Mouse (Mus musculus) liver, embryonic 13.5 days (tissue): ENCODE measurements around the gene Rarg. TPM values are rescaled to one million over a fixed set of nuclear protein-coding genes. Genes with fewer than 3 reads are reported as not detected.

Experiments
- ATAC-seq: fragments of 200-750 bp; cut with Nextera tagmentation; 2 replicates; pipeline ENCODE4 v1.8.0; 2017; ENCODE audit warnings: low read depth, mild to moderate bottlenecking, moderate number of reproducible peaks, moderate library complexity
- DNase-seq: peaks from one replicate; pipeline ENCODE4 v3.0.0; 2022
- H3K27ac ChIP-seq: fragments of 300-500 bp; sonication (generic); 2 replicates; pipeline ENCODE4 v1.5.1; 2015; ENCODE audit warnings: moderate library complexity, mild to moderate bottlenecking, inconsistent platforms
- H3K27me3 ChIP-seq: fragments of 300-500 bp; sonication (generic); 2 replicates; pipeline ENCODE4 v1.6.1; 2015; ENCODE audit warnings: mild to moderate bottlenecking, inconsistent platforms
- H3K36me3 ChIP-seq: fragments of 300-500 bp; sonication (generic); 2 replicates; pipeline ENCODE4 v1.6.1; 2015; ENCODE audit warnings: mild to moderate bottlenecking, inconsistent platforms
- H3K4me1 ChIP-seq: fragments of 300-500 bp; sonication (generic); replicated peaks from 2 replicates; pipeline ENCODE4 v1.6.1; 2015; ENCODE audit warnings: inconsistent platforms
- H3K4me2 ChIP-seq: fragments of 300-500 bp; sonication (generic); 2 replicates; pipeline ENCODE4 v1.6.1; 2015; ENCODE audit warnings: inconsistent platforms, mild to moderate bottlenecking, moderate library complexity
- H3K4me3 ChIP-seq: fragments of 300-500 bp; sonication (generic); replicated peaks from 2 replicates; pipeline ENCODE4 v1.5.1; 2015; ENCODE audit warnings: mild to moderate bottlenecking, inconsistent platforms
- H3K9ac ChIP-seq: fragments of 300-500 bp; sonication (generic); 2 replicates; pipeline ENCODE4 v1.6.1; 2015; ENCODE audit warnings: mild to moderate bottlenecking, inconsistent platforms
- H3K9me3 ChIP-seq: fragments of 300-500 bp; sonication (generic); replicated peaks from 2 replicates; pipeline ENCODE4 v1.6.1; 2016; ENCODE audit warnings: inconsistent platforms
- WGBS: fragments of 180-500 bp; shearing (Covaris S2); methylation state at CpG from one replicate; pipeline ENCODE4 v1.1.7; 2015; ENCODE audit not compliant: insufficient replicate concordance; 5-methylcytosine and 5-hydroxymethylcytosine counted together
- polyA plus RNA-seq: library from polyadenylated mRNA; unstranded; fragments of >200 nt; fragmentation: Nextera tagmentation; extraction: Ambion mirVana; gene quantifications from 2 replicates; pipeline ENCODE4 v1.2.1, GENCODE M21; 2015

Gene Rarg
- polyA plus RNA-seq, 1 experiment from 2014 or later: 2.5 TPM

- Histone ChIP-seq H3K9ac (peak within 1 kb of the TSS; percentile 81), H3K4me2 (peak within 1 kb of the TSS; percentile 93), H3K27me3 (0 out of 2 replicates have a peak, but pooled peaks cover under 1% of the 10 kb centered on the region), H3K36me3 (peaks cover 14% of the 10 kb centered on the region), H3K4me3 (peak within 1 kb of the TSS; percentile 85), H3K4me1 (peaks cover 53% of the 10 kb centered on the region), H3K27ac (peak within 1 kb of the TSS; percentile 78), H3K9me3 (no peaks in the 10 kb centered on the region)
- ATAC-seq (peak; percentile 91), DNase-seq (peak; percentile 76)
- WGBS: under 1% methylated on average over 65 of the region's 65 CpGs
Measured at GRCm38 (mm10) chr15:102279092-102279782, 21.9 kb upstream of the Rarg start, which contains the start of gene Mfsd5. TSS of gene Mfsd5 (plus strand) at chr15:102279454.

- peaks cover 14% of the 10 kb centered on the region for H3K36me3 ChIP-seq
- peak overlapping the region; percentile 93 for H3K4me2 ChIP-seq
- H3K9ac ChIP-seq: peak overlapping the region; percentile 81
- H3K9me3 ChIP-seq: no peaks in the 10 kb centered on the region
- no peak for ATAC-seq
- 0 out of 2 replicates have a peak, but pooled peaks cover 5% of the 10 kb centered on the region for H3K27me3 ChIP-seq
- peaks cover 48% of the 10 kb centered on the region for H3K4me1 ChIP-seq
- peak overlapping the region; percentile 71 for H3K27ac ChIP-seq
- no peak for DNase-seq
- 15% methylated on average over 7 of the region's 7 CpGs for WGBS
- H3K4me3 ChIP-seq: peak overlapping the region; percentile 85
Measured at GRCm38 (mm10) chr15:102278726-102279091, 21.4 kb upstream of the Rarg start.

- Histone ChIP-seq H3K9ac (no peak overlapping the region), H3K36me3 (no peaks in the 10 kb centered on the region), H3K27me3 (peaks cover 35% of the 10 kb centered on the region), H3K9me3 (no peaks in the 10 kb centered on the region), H3K4me3 (no peak overlapping the region), H3K27ac (no peak overlapping the region), H3K4me1 (peaks cover 6% of the 10 kb centered on the region), H3K4me2 (no peak overlapping the region)
- ATAC-seq (no peak), DNase-seq (no peak)
- WGBS: 59% methylated on average over 6 of the region's 6 CpGs
Measured at GRCm38 (mm10) chr15:102273982-102274716, 16.8 kb upstream of the Rarg start.

GRCm38 (mm10) chr15:102271441-102271840 is 14.1 kb upstream of the Rarg start:
- 33% methylated on average over 3 of the region's 3 CpGs for WGBS
- no peak overlapping the region for H3K4me2 ChIP-seq
- ATAC-seq: no peak

GRCm38 (mm10) chr15:102270274-102270960 is 13.1 kb upstream of the Rarg start, which contains the start of gene Gm9918:
TSS of gene Gm9918 (plus strand) at chr15:102270563.
- Histone ChIP-seq H3K4me1 (no peaks in the 10 kb centered on the region), H3K4me3 (no peak within 1 kb of the TSS), H3K9me3 (no peaks in the 10 kb centered on the region), H3K4me2 (peak within 1 kb of the TSS; percentile 21), H3K27me3 (peaks cover 37% of the 10 kb centered on the region), H3K27ac (no peak within 1 kb of the TSS), H3K9ac (no peak within 1 kb of the TSS), H3K36me3 (no peaks in the 10 kb centered on the region)
- 0 out of 2 replicates have a peak, but pooled peaks have one; percentile 23 for ATAC-seq
- no peak for DNase-seq
- WGBS: 30% methylated on average over 21 of the region's 21 CpGs

More at GRCm38 (mm10) chr15:102271441-102271840, 14.1 kb upstream of the Rarg start:
- Histone ChIP-seq H3K9ac (no peak overlapping the region), H3K27me3 (peaks cover 37% of the 10 kb centered on the region), H3K36me3 (no peaks in the 10 kb centered on the region), H3K4me3 (no peak overlapping the region), H3K27ac (no peak overlapping the region), H3K9me3 (no peaks in the 10 kb centered on the region), H3K4me1 (no peaks in the 10 kb centered on the region)
- DNase-seq: no peak

- Histone ChIP-seq H3K9ac (no peak overlapping the region), H3K27ac (no peak overlapping the region), H3K27me3 (peaks cover 43% of the 10 kb centered on the region), H3K4me1 (no peaks in the 10 kb centered on the region), H3K36me3 (no peaks in the 10 kb centered on the region), H3K4me3 (no peak overlapping the region), H3K4me2 (no peak overlapping the region), H3K9me3 (no peaks in the 10 kb centered on the region)
- DNase-seq (no peak), ATAC-seq (no peak)
- WGBS: 79% methylated on average over 5 of the region's 5 CpGs
Measured at GRCm38 (mm10) chr15:102265548-102265947, 8.2 kb upstream of the Rarg start.

GRCm38 (mm10) chr15:102263037-102263436 is 5.7 kb upstream of the Rarg start:
- Histone ChIP-seq H3K9me3 (no peaks in the 10 kb centered on the region), H3K4me3 (no peak overlapping the region), H3K4me2 (no peak overlapping the region), H3K27me3 (peaks cover 54% of the 10 kb centered on the region), H3K27ac (no peak overlapping the region), H3K9ac (no peak overlapping the region), H3K4me1 (peaks cover 7% of the 10 kb centered on the region; the same call in 1 of the 2 replicates), H3K36me3 (no peaks in the 10 kb centered on the region)
- ATAC-seq: no peak
- no peak for DNase-seq
- WGBS: 50% methylated on average over 2 of the region's 2 CpGs

GRCm38 (mm10) chr15:102262582-102262981 is 5.3 kb upstream of the Rarg start:
- H3K27me3 ChIP-seq: peaks cover 59% of the 10 kb centered on the region
- no peak for DNase-seq
- H3K4me3 ChIP-seq: no peak overlapping the region
- no peak overlapping the region for H3K27ac ChIP-seq
- H3K4me2 ChIP-seq: no peak overlapping the region
- no peaks in the 10 kb centered on the region for H3K9me3 ChIP-seq
- no peak overlapping the region for H3K9ac ChIP-seq
- H3K36me3 ChIP-seq: no peaks in the 10 kb centered on the region
- no peak for ATAC-seq
- WGBS: 47% methylated on average over 7 of the region's 7 CpGs
- H3K4me1 ChIP-seq: peaks cover 11% of the 10 kb centered on the region

GRCm38 (mm10) chr15:102258581-102259253 is 1.4 kb upstream of the Rarg start:
- Histone ChIP-seq H3K27ac (no peak overlapping the region), H3K4me1 (peaks cover 14% of the 10 kb centered on the region), H3K9me3 (no peaks in the 10 kb centered on the region), H3K9ac (no peak overlapping the region), H3K36me3 (no peaks in the 10 kb centered on the region), H3K27me3 (peaks cover 91% of the 10 kb centered on the region), H3K4me2 (no peak overlapping the region), H3K4me3 (no peak overlapping the region)
- DNase-seq (no peak), ATAC-seq (no peak)
- 31% methylated on average over 11 of the region's 11 CpGs for WGBS

- Histone ChIP-seq H3K36me3 (no peaks in the 10 kb centered on the region), H3K4me1 (peaks cover 17% of the 10 kb centered on the region), H3K9me3 (no peaks in the 10 kb centered on the region), H3K27ac (no peak overlapping the region), H3K4me3 (no peak overlapping the region), H3K9ac (no peak overlapping the region), H3K4me2 (peak overlapping the region; percentile 67), H3K27me3 (peaks cover 90% of the 10 kb centered on the region)
- ATAC-seq (no peak), DNase-seq (no peak)
- WGBS: 13% methylated on average over 12 of the region's 12 CpGs
Measured at GRCm38 (mm10) chr15:102258076-102258470, 756 bp upstream of the Rarg start.
